Mouse (Mus musculus) sigmoid colon, adult 10 weeks (tissue): ENCODE results near the gene Rps9. TPM values are rescaled to one million over a fixed set of nuclear protein-coding genes. Genes with fewer than 3 reads are reported as not detected.

ENCODE experiments used
- polyA plus RNA-seq: library from polyadenylated mRNA; stranded (reverse); fragments of 350-450 nt; fragmentation: Illumina TruSeq; extraction: RNeasy Lipid Tissue Mini Kit (QIAGEN cat#74804); gene quantifications from one replicate; pipeline ENCODE4 v1.2.3, GENCODE M21; 2014; ENCODE audit warnings: low read depth, low replicate concordance

The Rps9 gene
- 21.6 TPM for polyA plus RNA-seq

GRCm38 (mm10) chr7:3703879-3704441, at the start of gene Rps9:
Rps9 (plus strand) TSS chr7:3703993.

GRCm38 (mm10) chr7:3665215-3666114, 38.3 kb upstream of the Rps9 start, which contains the start of gene Leng1:
Leng1 (minus strand) TSS chr7:3665840.

GRCm38 (mm10) chr7:3677342-3677741, 26.5 kb upstream of the Rps9 start, which contains the start of gene Tmc4:
Tmc4 (minus strand) TSS chr7:3677553.

DNA sequence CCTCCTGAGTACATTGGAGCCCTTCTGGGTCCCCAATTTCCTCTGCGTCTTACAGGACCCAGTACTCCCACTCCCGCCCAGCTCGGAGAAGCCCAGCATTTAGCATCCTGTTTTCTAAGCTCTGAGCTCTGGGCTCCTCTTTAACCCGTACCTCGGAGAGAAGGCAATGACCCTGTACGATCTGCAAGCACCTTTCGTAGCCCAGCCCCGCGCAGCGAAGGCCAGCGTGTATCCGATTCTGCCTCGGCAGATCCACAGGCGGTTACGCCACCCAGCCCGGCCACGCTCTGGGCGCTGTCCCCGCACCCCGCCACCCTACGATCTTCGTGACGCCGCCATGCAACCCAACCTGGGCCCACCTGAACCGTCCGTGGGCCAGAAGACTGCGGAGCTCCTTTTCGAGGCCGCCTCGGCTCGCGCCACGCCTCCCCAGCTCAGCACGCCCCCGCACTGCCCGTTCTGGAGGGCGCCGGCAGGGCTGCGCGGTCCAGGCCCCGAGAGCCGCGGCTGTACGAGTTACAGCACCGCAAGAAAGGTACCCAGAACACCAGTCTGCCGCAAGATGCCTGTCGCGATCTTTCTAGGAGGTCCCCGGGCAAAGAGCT, 11.3 kb upstream of the Rps9 start, which contains the start of gene Tsen34:
Tsen34 (plus strand) TSS at position 482 of the 605 bp plus-strand sequence.

GRCm38 (mm10) chr7:3692987-3693808, 10.6 kb upstream of the Rps9 start, which contains the start of gene Mboat7:
Mboat7 (minus strand) TSS chr7:3693523.

GRCm38 (mm10) chr7:3720268-3720667, 16.5 kb downstream of the Rps9 start, which contains the start of gene Pirb:
Pirb (minus strand) TSS chr7:3720391.

Other genes with a start within 250 kb of the Rps9 start
- not detected for gene Tarm1, start 201.4 kb upstream of the Rps9 start, polyA plus RNA-seq
- not detected for gene Oscar, start 87.8 kb upstream of the Rps9 start, polyA plus RNA-seq
- gene Ndufa3, start 86.6 kb upstream of the Rps9 start, polyA plus RNA-seq, result 13.4 TPM
- gene Tfpt, start 74.1 kb upstream of the Rps9 start, polyA plus RNA-seq, result 0.98 TPM
- 16.4 TPM for gene Prpf31, start 74.0 kb upstream of the Rps9 start, polyA plus RNA-seq
- 15.7 TPM for gene Cnot3, start 58.7 kb upstream of the Rps9 start, polyA plus RNA-seq
- gene Leng1, start 38.2 kb upstream of the Rps9 start, polyA plus RNA-seq, result 7.1 TPM
- gene Tmc4, start 26.4 kb upstream of the Rps9 start, polyA plus RNA-seq, result 169 TPM
- gene Tsen34, start 11.1 kb upstream of the Rps9 start, polyA plus RNA-seq, result 5.0 TPM
- gene Mboat7, start 10.5 kb upstream of the Rps9 start, polyA plus RNA-seq, result 36.7 TPM
- 5.8 TPM for gene Pirb, start 16.4 kb downstream of the Rps9 start, polyA plus RNA-seq
- gene Gm15448, start 121.7 kb downstream of the Rps9 start, polyA plus RNA-seq, result 0.35 TPM
- gene Pira2, start 141.1 kb downstream of the Rps9 start, polyA plus RNA-seq, result 1.6 TPM
- gene Gm14548, start 194.1 kb downstream of the Rps9 start, polyA plus RNA-seq, result 0.28 TPM
- gene Lilra6, start 211.5 kb downstream of the Rps9 start, polyA plus RNA-seq, result 0.50 TPM